Mouse (Mus musculus): ENCODE results near the gene Higd2a. TPM values are rescaled to one million over a fixed set of nuclear protein-coding genes. Genes with fewer than 3 reads are reported as not detected.

Gene Higd2a
- polyA plus RNA-seq, 2 experiments: 116 to 174 TPM

DNA sequence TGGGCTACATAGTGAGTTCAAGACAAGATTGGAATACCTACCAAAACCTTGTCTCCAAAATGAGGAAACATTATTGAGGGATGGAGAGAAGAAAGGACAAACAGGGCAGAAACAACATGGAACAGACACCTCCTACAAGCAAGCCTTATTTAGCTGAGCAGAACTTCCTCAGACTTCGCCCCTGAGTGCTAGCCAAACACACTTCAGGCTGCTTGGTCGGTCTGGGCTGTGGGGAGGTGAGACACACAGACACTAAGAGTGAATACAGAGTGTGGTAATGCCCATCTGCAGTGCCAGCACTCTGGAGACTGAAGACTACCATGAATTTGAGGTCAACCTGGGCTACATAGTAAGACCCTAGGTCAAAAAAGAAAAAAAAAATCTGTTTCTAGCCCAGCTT lies 30.4 kb upstream of the Higd2a start:
- WGBS: 86% methylated on average over 2 of the region's 2 CpGs
- DNase-seq (ENCODE audit: low spot score): no peak
- H3K27me3 ChIP-seq (ENCODE audit: control insufficient read depth, insufficient read depth, low read length): no peaks in the 10 kb centered on the region
- H3K4me3 ChIP-seq (replicated peaks; ENCODE audit: low read length): no peak overlapping the region
- H3K4me1 ChIP-seq (ENCODE audit: control insufficient read depth, insufficient read depth, low read length): peaks cover 6% of the 10 kb centered on the region; the same call in 1 of the 2 replicates
- no peak overlapping the region for H3K4me2 ChIP-seq (replicated peaks; ENCODE audit: low read depth, low read length, severe bottlenecking)
- ATAC-seq (ENCODE audit: low FRiP score, low read depth): no peak
- TF ChIP-seq POLR2A (IDR thresholded peaks at IDR 0.05; ENCODE audit: borderline replicate concordance, extremely low read depth, insufficient read depth, insufficient read length): no peak
- no peak overlapping the region for H3K27ac ChIP-seq (replicated peaks; ENCODE audit: low read depth, low read length)
- no peaks in the 10 kb centered on the region for H3K9me3 ChIP-seq (ENCODE audit: control insufficient read depth, low read length)
- H3K9ac ChIP-seq (ENCODE audit: low read depth, low read length, severe bottlenecking): no peak overlapping the region
- peaks cover 80% of the 10 kb centered on the region for H3K36me3 ChIP-seq (ENCODE audit: control insufficient read depth, insufficient read depth, low read length)

- no peak overlapping the region for H3K4me2 ChIP-seq (replicated peaks; ENCODE audit: low read depth, low read length, severe bottlenecking)
- ATAC-seq (ENCODE audit: low FRiP score, low read depth) (no peak), DNase-seq (ENCODE audit: low spot score) (no peak)
- H3K4me1 ChIP-seq (ENCODE audit: control insufficient read depth, insufficient read depth, low read length): peaks cover 9% of the 10 kb centered on the region; the same call in 1 of the 2 replicates
- no peak overlapping the region for H3K4me3 ChIP-seq (replicated peaks; ENCODE audit: low read length)
- no peak overlapping the region for H3K27ac ChIP-seq (replicated peaks; ENCODE audit: low read depth, low read length)
- H3K36me3 ChIP-seq (ENCODE audit: control insufficient read depth, insufficient read depth, low read length): peaks cover 76% of the 10 kb centered on the region
- H3K27me3 ChIP-seq (ENCODE audit: control insufficient read depth, insufficient read depth, low read length): no peaks in the 10 kb centered on the region
- no peaks in the 10 kb centered on the region for H3K9me3 ChIP-seq (ENCODE audit: control insufficient read depth, low read length)
- no peak for TF ChIP-seq POLR2A (IDR thresholded peaks at IDR 0.05; ENCODE audit: borderline replicate concordance, extremely low read depth, insufficient read depth, insufficient read length)
- 96% methylated on average over 7 of the region's 7 CpGs for WGBS
- no peak overlapping the region for H3K9ac ChIP-seq (ENCODE audit: low read depth, low read length, severe bottlenecking)
These were observed 29.4 kb upstream of the Higd2a start for GRCm38 (mm10) chr13:54560608-54561007.

DNA sequence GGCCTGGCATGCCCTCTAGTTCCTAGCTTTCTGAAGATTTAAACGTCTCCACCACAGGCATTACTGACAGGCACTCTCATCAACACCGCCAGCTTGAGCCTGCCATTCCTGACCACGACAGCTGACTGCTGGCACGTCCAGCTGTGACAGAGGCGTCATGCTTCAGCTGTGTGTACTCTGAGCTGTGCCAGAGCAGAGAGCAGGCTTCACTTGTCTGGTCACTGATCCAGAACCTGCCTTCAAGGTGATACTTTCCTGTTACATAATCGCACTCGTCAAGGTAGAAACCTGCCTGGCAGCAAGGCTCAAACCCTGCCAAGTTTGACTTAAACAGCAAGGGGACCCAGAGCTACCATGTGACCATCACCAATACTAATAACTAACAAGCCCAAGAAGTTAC lies 27.4 kb upstream of the Higd2a start:
- Histone ChIP-seq H3K27ac (replicated peaks; ENCODE audit: low read depth, low read length) (no peak overlapping the region), H3K36me3 (ENCODE audit: control insufficient read depth, insufficient read depth, low read length) (peaks cover 56% of the 10 kb centered on the region), H3K9me3 (ENCODE audit: control insufficient read depth, low read length) (no peaks in the 10 kb centered on the region), H3K4me2 (replicated peaks; ENCODE audit: low read depth, low read length, severe bottlenecking) (no peak overlapping the region), H3K4me3 (replicated peaks; ENCODE audit: low read length) (no peak overlapping the region), H3K4me1 (ENCODE audit: control insufficient read depth, insufficient read depth, low read length) (peaks cover 9% of the 10 kb centered on the region; the same call in 1 of the 2 replicates), H3K9ac (ENCODE audit: low read depth, low read length, severe bottlenecking) (no peak overlapping the region), H3K27me3 (ENCODE audit: control insufficient read depth, insufficient read depth, low read length) (no peaks in the 10 kb centered on the region)
- DNase-seq (ENCODE audit: low spot score): no peak
- ATAC-seq (ENCODE audit: low FRiP score, low read depth): no peak
- WGBS: 86% methylated on average over 7 of the region's 7 CpGs
- no peak for TF ChIP-seq POLR2A (IDR thresholded peaks at IDR 0.05; ENCODE audit: borderline replicate concordance, extremely low read depth, insufficient read depth, insufficient read length)

GRCm38 (mm10) chr13:54564232-54565200 lies 25.5 kb upstream of the Higd2a start:
- Histone ChIP-seq H3K4me3 (replicated peaks; ENCODE audit: low read length) (peak overlapping the region; percentile 98), H3K27ac (replicated peaks; ENCODE audit: low read depth, low read length) (peak overlapping the region; percentile 15; the same call in 1 of the 2 replicates), H3K4me2 (replicated peaks; ENCODE audit: low read depth, low read length, severe bottlenecking) (peak overlapping the region; percentile 85), H3K27me3 (ENCODE audit: control insufficient read depth, insufficient read depth, low read length) (no peaks in the 10 kb centered on the region), H3K36me3 (ENCODE audit: control insufficient read depth, insufficient read depth, low read length) (peaks cover 37% of the 10 kb centered on the region), H3K9ac (ENCODE audit: low read depth, low read length, severe bottlenecking) (peak overlapping the region; percentile 93), H3K4me1 (ENCODE audit: control insufficient read depth, insufficient read depth, low read length) (peaks cover 9% of the 10 kb centered on the region; the same call in 1 of the 2 replicates), H3K9me3 (ENCODE audit: control insufficient read depth, low read length) (no peaks in the 10 kb centered on the region)
- 13% methylated on average over 42 of the region's 45 CpGs for WGBS
- ATAC-seq (ENCODE audit: low FRiP score, low read depth): peak; percentile 50
- DNase-seq (ENCODE audit: low spot score): no peak
- TF ChIP-seq POLR2A (IDR thresholded peaks at IDR 0.05; ENCODE audit: borderline replicate concordance, extremely low read depth, insufficient read depth, insufficient read length): no peak

DNA sequence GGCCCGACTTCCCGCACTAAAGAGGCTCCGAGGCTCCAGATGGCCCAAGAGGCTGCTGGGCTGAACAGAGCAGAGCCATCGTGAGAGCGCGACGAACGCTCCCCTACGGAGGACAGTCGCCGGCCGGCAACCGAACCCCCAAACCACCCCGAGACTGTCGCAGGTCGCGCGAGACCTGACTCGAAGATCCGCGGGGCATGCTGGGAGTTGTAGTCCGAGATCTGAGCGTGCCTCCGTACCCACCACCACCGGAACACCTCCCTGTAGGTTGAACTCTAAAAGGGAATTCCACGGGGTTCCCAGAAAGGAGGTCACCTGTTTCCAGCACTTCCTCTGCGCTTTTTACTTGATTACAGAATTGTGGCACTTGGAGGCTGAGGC lies 24.8 kb upstream of the Higd2a start, which contains the start of gene 4833439L19Rik:
Gene 4833439L19Rik, minus strand, starts transcription at position 235 of the 381 bp plus-strand sequence.
- ATAC-seq (ENCODE audit: low FRiP score, low read depth) (peak; percentile 98), DNase-seq (ENCODE audit: low spot score) (peak; percentile 97)
- peak within 1 kb of the TSS; percentile 15; the same call in 1 of the 2 replicates for H3K27ac ChIP-seq (replicated peaks; ENCODE audit: low read depth, low read length)
- H3K4me3 ChIP-seq (replicated peaks; ENCODE audit: low read length): peak within 1 kb of the TSS; percentile 98
- H3K9me3 ChIP-seq (ENCODE audit: control insufficient read depth, low read length): no peaks in the 10 kb centered on the region
- 0 out of 2 replicates have a peak, but pooled peaks have one; percentile 71 for TF ChIP-seq POLR2A (IDR thresholded peaks at IDR 0.05; ENCODE audit: borderline replicate concordance, extremely low read depth, insufficient read depth, insufficient read length)
- peak within 1 kb of the TSS; percentile 93 for H3K9ac ChIP-seq (ENCODE audit: low read depth, low read length, severe bottlenecking)
- peaks cover 30% of the 10 kb centered on the region for H3K36me3 ChIP-seq (ENCODE audit: control insufficient read depth, insufficient read depth, low read length)
- H3K4me2 ChIP-seq (replicated peaks; ENCODE audit: low read depth, low read length, severe bottlenecking): peak within 1 kb of the TSS; percentile 85
- H3K4me1 ChIP-seq (ENCODE audit: control insufficient read depth, insufficient read depth, low read length): peaks cover 9% of the 10 kb centered on the region; the same call in 1 of the 2 replicates
- WGBS: under 1% methylated on average over 27 of the region's 27 CpGs
- H3K27me3 ChIP-seq (ENCODE audit: control insufficient read depth, insufficient read depth, low read length): no peaks in the 10 kb centered on the region
